Mouse (Mus musculus) left cerebral cortex, adult 8-10 months (tissue): ENCODE measurements at regions not wholly inside any gene's neighbourhood (a gene's known extent, or its start where the extent isn't known, plus 50 kb on each side); places are given as distances from the start of the nearest gene placed in this dataset.

ENCODE experiments used
- DNase-seq, 2 experiments: peaks; one replicate each; pipeline ENCODE4 v3.0.0; 2022; ENCODE audit warnings: low spot score in 2 of 2

DNA sequence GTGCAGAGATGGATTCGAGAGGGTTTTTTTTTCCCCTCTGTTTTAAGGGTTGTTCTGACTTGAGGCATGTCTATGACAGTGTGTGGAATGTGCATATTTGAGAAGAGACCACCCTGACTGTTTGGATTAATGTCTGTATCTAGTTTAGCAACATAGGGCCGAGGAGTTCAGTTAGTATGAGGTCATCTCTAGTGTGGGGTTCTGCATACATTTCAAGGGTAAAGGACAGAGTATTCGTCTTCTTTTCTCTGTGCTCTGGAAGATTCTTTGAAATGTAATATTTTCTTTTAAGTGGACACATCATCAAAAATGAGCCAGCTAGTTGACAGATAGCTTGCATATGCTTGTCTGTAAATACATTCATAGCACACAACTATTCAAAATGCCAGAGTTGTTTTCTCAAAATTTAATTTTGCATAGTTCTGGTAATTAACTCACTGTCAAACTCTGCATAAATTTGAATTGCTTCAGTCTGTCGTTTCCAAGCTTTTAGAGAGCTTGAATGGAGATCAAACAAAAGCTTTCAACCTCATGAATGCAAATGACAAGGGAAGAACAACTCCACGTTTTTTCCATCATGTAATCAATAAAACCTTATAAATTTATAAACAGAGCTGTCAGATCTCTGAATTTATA, 415.5 kb downstream of the Adamts20 start:
- no peak for DNase-seq

GRCm38 (mm10) chr15:94046186-94046585, 419.0 kb downstream of the Adamts20 start:
- DNase-seq = peak in 1 of 2 experiments; percentile 45

- peak in 1 of 2 experiments; percentile 34 for DNase-seq
Observed at GRCm38 (mm10) chr15:94045131-94045756, 420.0 kb downstream of the Adamts20 start.

DNA sequence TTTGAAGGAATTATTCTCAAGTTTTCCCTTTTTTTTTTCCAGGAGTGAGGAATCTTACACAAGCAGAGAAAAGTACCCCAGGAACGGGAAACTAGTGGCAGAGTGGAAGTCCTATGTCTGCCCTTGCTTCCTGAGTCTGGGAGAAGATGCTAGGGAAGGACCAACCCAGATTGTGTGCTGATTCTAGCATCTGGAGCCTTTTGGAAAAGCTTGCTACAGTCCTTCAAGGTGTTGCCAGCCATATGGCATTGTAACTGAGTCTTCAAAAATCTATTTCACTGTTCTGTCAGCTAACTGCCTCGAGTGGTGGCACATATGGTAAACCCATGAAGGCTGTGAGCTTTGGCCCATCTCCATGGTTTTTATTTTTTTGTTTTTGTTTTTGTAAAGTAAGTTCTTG, 432.3 kb downstream of the Adamts20 start:
- DNase-seq = peak in 1 of 2 experiments; percentile 54

DNA sequence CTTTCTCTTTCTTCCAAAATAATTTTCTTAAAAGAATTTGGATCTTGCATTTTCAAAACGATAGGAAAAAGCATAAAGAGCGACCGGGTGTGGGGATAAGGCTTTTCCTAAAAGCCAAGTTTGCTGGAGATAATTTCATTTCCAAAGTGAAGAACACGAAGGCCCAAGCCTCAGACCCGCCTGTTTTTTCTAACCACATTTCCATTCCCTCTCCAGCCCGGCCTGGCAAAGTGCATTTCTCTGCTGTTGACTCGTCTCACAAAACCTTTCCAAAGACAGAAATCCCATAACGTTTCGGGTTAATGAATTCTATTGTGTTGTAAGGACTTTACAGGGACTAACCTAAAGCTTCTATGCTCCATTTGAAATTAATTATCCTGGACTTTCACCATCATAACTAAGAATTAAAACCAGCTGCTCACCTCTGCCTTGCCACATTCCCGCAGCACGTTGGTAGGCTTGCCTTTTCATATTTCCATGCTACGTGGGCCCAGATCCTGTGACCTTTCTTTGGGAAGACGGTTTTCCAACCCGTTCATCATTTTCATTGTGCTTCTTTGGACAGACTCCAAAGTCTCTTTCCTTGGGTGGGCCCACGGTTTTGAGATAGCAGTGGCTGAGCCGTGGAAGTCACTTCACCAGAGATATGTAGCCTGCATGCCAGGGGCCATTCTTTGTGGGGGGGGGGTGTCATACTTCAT, 430.5 kb upstream of the Prickle1 start:
- DNase-seq = no peak

GRCm38 (mm10) chr15:94025239-94025971, 429.7 kb upstream of the Prickle1 start:
- no peak for DNase-seq

GRCm38 (mm10) chr15:94024806-94025205, 429.1 kb upstream of the Prickle1 start:
- no peak for DNase-seq

DNA sequence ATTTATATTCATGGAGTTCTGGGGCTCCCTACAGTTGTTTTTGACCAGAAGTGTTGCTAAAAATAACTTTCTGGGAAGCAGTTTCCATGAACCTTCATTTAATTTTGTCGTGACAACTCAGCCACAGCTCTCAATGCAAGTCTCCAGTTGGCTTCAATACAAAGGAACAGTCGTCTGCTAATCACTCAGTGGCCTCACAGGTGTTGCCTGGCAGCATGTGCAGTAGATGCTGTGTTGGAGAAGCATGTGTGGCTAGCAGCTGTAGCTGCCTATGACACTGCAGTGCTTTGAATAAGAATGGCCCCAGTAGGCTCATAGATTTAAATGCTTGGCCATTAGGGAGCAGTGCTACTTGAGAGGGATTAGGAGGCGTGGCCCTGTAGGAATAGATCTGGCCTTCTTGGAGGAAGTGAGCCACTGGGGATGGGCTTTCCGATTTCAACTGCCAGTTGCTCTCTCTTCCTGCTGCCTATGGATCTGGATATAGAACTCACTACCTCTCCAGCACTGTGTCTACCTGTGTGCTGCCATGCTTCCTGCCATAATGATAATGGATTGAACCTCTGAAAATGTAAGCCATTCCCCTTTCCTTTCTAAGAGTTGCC, 428.5 kb upstream of the Prickle1 start:
- no peak for DNase-seq

DNA sequence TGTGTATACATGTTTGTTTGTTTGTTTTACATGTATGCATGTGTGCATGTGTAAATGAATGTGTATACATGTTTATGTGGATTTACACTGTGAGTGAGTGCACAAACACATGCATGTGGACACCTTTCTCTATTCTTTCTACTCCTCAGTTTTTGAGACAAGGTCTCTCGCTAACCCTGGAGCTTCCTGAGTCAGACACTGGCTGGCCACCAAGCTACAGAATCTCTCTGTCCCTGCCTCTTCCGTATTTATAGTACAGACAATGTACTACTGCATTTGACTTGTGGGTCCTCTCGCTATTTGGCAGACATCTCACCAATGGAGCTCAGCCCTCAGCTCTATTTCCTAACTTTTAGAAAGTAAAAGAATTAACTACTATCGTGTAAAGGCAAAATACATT, 427.8 kb upstream of the Prickle1 start:
- DNase-seq = no peak

DNA sequence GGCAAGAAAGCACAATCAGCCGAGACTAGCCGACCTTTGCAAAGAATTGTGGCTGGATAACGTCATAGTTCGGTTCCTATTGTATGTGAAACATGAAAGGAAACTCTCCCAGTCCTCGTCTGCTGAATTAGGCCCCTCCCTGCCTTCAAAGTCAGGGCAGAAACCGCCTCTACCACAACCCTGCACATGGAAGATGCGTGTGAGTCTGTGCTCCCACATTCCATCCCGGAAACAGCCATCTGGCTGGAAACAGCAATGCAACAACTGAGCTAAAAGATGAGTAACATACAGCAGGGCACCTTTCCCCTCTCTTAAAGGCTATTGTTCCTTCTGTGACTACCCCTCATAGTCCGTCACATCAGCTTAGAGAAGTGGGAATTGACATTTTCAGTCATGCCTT, 422.1 kb upstream of the Prickle1 start:
- peak in 1 of 2 experiments; percentile 30 for DNase-seq

DNA sequence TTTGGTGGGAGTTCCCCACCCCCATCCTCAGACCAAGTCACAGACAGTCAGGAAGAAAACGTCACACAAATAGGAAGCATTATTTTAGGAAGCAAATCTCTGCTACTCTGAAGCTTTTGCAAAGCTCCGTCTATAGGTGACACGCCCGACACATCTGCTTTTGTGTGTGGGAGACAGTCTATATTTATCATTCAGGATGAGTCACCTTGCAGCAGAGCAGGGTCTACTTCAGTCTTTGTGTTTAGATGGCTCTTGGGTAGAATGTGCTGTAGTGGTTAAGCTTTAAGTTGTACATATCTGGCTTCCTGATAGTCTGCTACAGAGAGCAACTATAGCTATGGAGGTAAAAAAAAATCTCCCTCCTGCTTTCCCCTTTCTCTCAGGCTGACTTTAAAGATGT, 415.8 kb upstream of the Prickle1 start:
- peak in 1 of 2 experiments; percentile 57 for DNase-seq

DNA sequence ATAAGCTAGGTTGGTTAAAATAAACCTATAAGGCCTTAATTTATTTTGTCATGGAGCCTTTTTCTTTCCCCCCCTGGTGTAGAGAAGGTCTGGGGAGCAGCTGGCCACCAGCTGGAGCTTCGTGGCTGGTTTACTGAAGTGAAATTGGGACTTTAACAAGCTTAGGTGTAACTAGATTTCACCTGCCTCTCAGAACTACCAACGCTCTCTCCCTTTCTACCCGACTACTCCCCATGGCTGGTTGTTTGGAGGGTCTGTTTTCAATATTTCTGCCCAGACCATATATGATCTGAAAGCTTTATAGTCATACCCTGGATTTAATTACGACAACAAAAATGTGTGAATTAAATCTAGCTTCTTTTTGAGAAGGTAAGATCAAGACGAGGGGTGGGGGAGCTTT, 410.4 kb upstream of the Prickle1 start:
- no peak for DNase-seq

DNA sequence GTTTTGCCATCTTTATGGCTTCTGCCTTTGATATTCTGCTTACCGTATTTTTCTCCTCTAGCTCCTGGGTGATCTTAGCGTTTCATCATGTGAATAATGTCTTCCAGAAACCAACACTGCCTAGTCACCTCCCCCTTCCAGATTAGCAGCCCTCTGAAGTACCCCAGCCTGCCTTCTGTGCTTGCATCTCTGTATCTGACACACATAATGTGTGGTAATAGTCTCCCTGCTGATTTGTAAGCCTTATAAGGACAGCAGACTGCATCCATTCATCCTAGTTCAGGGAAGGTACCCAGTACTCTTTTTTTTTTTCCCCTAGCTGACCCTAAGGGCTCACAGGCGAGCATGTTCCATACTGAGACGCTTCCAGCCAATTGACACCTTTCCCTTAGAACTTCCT, 409.2 kb upstream of the Prickle1 start:
- DNase-seq = no peak

DNA sequence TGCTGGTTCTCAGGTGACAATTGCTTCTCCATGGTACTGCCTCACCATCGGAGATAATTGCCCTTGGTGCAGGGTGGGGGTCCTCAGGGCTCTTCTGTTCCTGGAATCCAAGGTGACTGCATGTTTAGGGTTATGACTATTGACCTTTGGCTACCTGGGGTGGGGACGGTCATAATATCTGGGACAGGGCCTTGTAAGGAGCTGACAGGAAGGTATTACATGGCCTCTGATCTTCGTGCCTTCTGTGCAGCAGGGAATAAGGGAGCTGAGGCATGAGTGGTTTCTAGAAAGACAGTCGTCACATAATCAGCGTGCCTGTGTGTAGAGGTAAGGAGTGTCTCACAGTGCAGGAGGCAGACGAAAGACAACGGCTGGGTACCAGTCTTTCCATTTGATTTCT, 407.5 kb upstream of the Prickle1 start:
- no peak for DNase-seq

GRCm38 (mm10) chr15:93994542-93994941, 398.9 kb upstream of the Prickle1 start:
- no peak for DNase-seq

DNA sequence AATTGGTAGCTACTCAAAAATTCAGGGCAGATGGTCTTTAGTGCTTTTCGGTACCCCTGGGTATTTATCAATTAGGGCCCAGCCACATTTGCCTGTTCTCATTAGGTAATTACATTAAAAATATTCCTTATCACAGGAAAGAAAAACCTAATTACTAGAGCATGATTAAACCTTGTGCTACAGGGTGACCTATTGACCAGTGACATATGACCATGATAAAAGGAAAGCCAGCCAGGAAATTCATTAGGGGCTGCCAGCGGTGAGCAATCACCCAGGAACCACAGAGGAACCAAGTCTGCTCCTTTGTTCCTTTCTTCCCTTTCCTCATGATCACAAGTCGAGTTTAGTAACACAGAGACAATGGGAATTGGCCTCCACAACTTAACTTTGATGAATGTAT, 394.4 kb upstream of the Prickle1 start:
- no peak for DNase-seq

GRCm38 (mm10) chr15:93988367-93988766, 392.7 kb upstream of the Prickle1 start:
- DNase-seq = no peak

- DNase-seq = no peak
Observed at GRCm38 (mm10) chr15:93986631-93987429, 391.1 kb upstream of the Prickle1 start.

DNA sequence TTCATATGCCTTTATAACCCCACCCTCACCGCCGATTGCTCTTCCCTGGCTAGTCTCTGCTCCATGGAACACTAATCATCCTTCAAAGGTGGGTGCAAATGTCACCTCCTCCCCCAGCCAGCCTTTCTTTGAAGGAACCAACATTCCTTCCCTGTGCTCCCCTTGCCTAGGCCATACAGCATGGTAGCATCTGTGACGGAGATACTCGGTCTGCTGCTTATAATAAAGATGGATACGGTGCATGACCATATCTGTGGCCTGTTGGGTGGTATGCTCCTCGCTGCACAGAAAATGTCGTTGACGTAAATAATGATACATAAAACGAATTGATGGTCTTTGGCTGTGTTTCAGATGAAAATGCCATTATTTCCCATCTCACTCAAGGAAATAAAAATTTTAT, 386.4 kb upstream of the Prickle1 start:
- DNase-seq = no peak

DNA sequence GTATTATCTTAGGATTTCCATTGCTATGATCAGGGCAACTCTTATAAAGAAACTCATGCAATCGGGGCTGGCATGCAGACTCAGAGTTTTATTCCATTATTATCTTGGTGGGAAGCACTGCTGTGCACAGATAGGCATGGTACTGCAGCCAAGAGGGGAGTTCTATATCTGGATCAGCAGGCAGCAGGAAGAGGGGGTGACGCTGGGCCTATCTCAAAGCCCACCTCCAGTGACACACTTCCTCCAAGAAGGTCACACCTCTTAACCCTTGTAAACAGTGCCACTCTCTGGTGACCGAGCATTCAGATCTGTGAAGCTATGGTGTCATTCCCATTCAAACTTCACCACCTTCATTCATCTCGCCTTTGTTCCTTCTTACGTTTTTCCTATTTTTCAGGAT, 381.8 kb upstream of the Prickle1 start:
- no peak for DNase-seq

DNA sequence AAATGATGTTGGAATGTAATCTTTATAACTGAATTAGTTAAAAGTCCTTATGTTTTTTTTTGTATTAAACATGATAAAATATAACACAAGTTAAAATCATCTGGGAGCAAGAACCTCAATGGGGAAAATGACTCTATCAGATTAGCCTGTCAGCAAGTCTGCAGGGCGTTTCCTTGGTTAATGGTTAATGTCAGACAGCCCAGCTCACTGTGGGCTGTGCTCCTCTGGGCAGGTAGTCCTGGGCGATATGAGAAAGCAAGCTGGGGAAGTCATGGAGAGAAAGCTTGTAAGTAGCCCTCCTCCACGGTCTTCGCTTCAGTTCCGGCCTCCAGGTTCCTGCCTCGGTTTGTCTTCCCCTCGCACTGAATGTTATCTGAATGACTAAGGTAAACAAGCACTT, 379.0 kb upstream of the Prickle1 start:
- DNase-seq = no peak
